Mouse (Mus musculus) mammary gland, adult 2 months (tissue): ENCODE data around the gene Gab2. TPM values are rescaled to one million over a fixed set of nuclear protein-coding genes. Genes with fewer than 3 reads are reported as not detected.

Experiments
- polyA plus RNA-seq: library from polyadenylated mRNA; depleted of rRNA; stranded (reverse); fragments of >200 nt; gene quantifications from 2 replicates; pipeline ENCODE4 v1.2.3, GENCODE M21; 2012; ENCODE audit warnings: low replicate concordance; rRNA removed

Gene Gab2
- polyA plus RNA-seq, result 12.3 and 22.2 TPM in 2 replicates

GRCm38 (mm10) chr7:97081242-97081958, at the start of gene Gab2:
Gab2 (plus strand) TSS chr7:97081586.

GRCm38 (mm10) chr7:97331726-97332666, 250.6 kb downstream of the Gab2 start, which contains the start of the genes Usp35 and Kctd21:
Usp35 (minus strand) TSS chr7:97332020.
Kctd21 (plus strand) TSS chr7:97332327.

Other genes starting within 250 kb of the Gab2 start
- gene Nars2, start 130.1 kb upstream of the Gab2 start, polyA plus RNA-seq, result 2.3 and 3.6 TPM in 2 replicates